Mouse (Mus musculus) liver, adult 2 months (tissue): ENCODE data around the gene Sort1.

Experiments
- CTCF ChIP-seq: fragments of 200-500 bp; IDR thresholded peaks from 2 replicates; pipeline ENCODE4 v1.5.1; 2011; ENCODE audit warnings: low read depth, low read length, control low read depth
- POLR2A ChIP-seq: fragments of 200-500 bp; IDR thresholded peaks from 2 replicates; pipeline ENCODE4 v1.6.1; 2011; ENCODE audit warnings: low read length, control low read depth; ENCODE audit not compliant: insufficient read depth; ENCODE audit errors: extremely low read depth

GRCm38 (mm10) chr3:108383485-108384354 is 99.8 kb downstream of the Sort1 start, which contains the start of gene Psrc1:
- TF ChIP-seq CTCF (no peak), POLR2A (no peak)
